Mouse (Mus musculus): ENCODE data around the gene Gm9936. TPM values are rescaled to one million over a fixed set of nuclear protein-coding genes. Genes with fewer than 3 reads are reported as not detected.
A peak's percentile ranks its signal among the peaks of the same experiment; 100 is the strongest.
"Not testable (repeated sequence)": the region's sequence is repeated elsewhere in the genome, so short reads cannot be mapped to it uniquely, and the experiment has no call there.

Gene Gm9936
- polyA plus RNA-seq (2017; shearing (Covaris generic)), result not detected

GRCm38 (mm10) chr5:114858582-114858981 lies at the start of gene Gm9936:
Gm9936 (minus strand) TSS chr5:114858682.
- no peak for ATAC-seq

GRCm38 (mm10) chr5:114902413-114902812 lies 43.9 kb upstream of the Gm9936 start:
- ATAC-seq, result peak; percentile 28

- no peak for ATAC-seq
Measured at GRCm38 (mm10) chr5:114898857-114899256, 40.4 kb upstream of the Gm9936 start.

GRCm38 (mm10) chr5:114897374-114897793 lies 38.9 kb upstream of the Gm9936 start:
- ATAC-seq, result peak; percentile 90

- ATAC-seq, result peak; percentile 35
Measured at GRCm38 (mm10) chr5:114896688-114897373, 38.3 kb upstream of the Gm9936 start, which contains the start of gene Oasl2. Oasl2 (plus strand) TSS chr5:114896936.

- ATAC-seq, result no peak
Measured at GRCm38 (mm10) chr5:114895542-114895941, 37.1 kb upstream of the Gm9936 start.

GRCm38 (mm10) chr5:114888995-114889394 lies 30.5 kb upstream of the Gm9936 start:
- no peak for ATAC-seq

GRCm38 (mm10) chr5:114886801-114887200 lies 28.3 kb upstream of the Gm9936 start:
- ATAC-seq, result no peak

- ATAC-seq, result no peak
Measured at GRCm38 (mm10) chr5:114883022-114883421, 24.5 kb upstream of the Gm9936 start.

- not testable (repeated sequence) for ATAC-seq
Measured at GRCm38 (mm10) chr5:114882319-114882718, 23.8 kb upstream of the Gm9936 start.

GRCm38 (mm10) chr5:114879399-114879798 lies 20.9 kb upstream of the Gm9936 start:
- ATAC-seq, result no peak

- no peak for ATAC-seq
Measured at GRCm38 (mm10) chr5:114877487-114877886, 19.0 kb upstream of the Gm9936 start.

GRCm38 (mm10) chr5:114876331-114876730 lies 17.8 kb upstream of the Gm9936 start:
- ATAC-seq, result no peak

GRCm38 (mm10) chr5:114875858-114876257 lies 17.4 kb upstream of the Gm9936 start:
- ATAC-seq, result no peak

- ATAC-seq, result no peak
Measured at GRCm38 (mm10) chr5:114865279-114865678, 6.8 kb upstream of the Gm9936 start.

- ATAC-seq, result peak; percentile 84
Measured at GRCm38 (mm10) chr5:114864813-114865212, 6.3 kb upstream of the Gm9936 start.

- no peak for ATAC-seq
Measured at GRCm38 (mm10) chr5:114861730-114862129, 3.2 kb upstream of the Gm9936 start.

- no peak for ATAC-seq
Measured at GRCm38 (mm10) chr5:114859253-114859652, 771 bp upstream of the Gm9936 start.

- not testable (repeated sequence) for ATAC-seq
Measured at GRCm38 (mm10) chr5:114853364-114853763, 5.1 kb downstream of the Gm9936 start, which contains the start of gene 4930519G04Rik. 4930519G04Rik (plus strand) TSS chr5:114853664.

GRCm38 (mm10) chr5:114851565-114852236 lies 6.8 kb downstream of the Gm9936 start:
- no peak for ATAC-seq

- ATAC-seq, result not testable (repeated sequence)
Measured at GRCm38 (mm10) chr5:114844371-114844770, 14.1 kb downstream of the Gm9936 start.

GRCm38 (mm10) chr5:114842674-114843073 lies 15.8 kb downstream of the Gm9936 start:
- ATAC-seq, result no peak

GRCm38 (mm10) chr5:114842155-114842554 lies 16.3 kb downstream of the Gm9936 start:
- not testable (repeated sequence) for ATAC-seq

- ATAC-seq, result not testable (repeated sequence)
Measured at GRCm38 (mm10) chr5:114840481-114840880, 18.0 kb downstream of the Gm9936 start.

All from activated CD4-positive, CD25-positive, alpha-beta regulatory T cell, adult 4 months (primary cell).